Mouse (Mus musculus) adrenal gland, adult 18-20 months (tissue): Measurements from ENCODE around the gene Cfap61. TPM values are rescaled to one million over a fixed set of nuclear protein-coding genes. Genes with fewer than 3 reads are reported as not detected.
"Not testable (repeated sequence)": the region's sequence is repeated elsewhere in the genome, so short reads cannot be mapped to it uniquely, and the experiment has no call there.

Source experiments
- DNase-seq, 2 experiments: peaks; one replicate each; pipeline ENCODE4 v3.0.0; 2021 to 2022; ENCODE audit warnings: low spot score in 2 of 2
- long read RNA-seq, 2 experiments: library from polyadenylated mRNA; stranded (forward); transcript quantifications; one replicate each; pipeline ENCODE4 v2.0.0; 2021
- total RNA-seq, 2 experiments: library from RNA; stranded (reverse); gene quantifications; 1 replicate in 1 of 2; 2 replicates in 1 of 2; pipeline ENCODE4 v1.2.3; 2021

The Cfap61 gene
- total RNA-seq = 10 to 100 TPM; 27.2 to 30.4 TPM
- long read RNA-seq, experiment 1 = 0 reads
- long read RNA-seq, experiment 2, partial matches to known transcripts = 5 of 7 reads
- long read RNA-seq, experiment 2, other reads (novel, unspliced or antisense) = 0 of 7 reads

GRCm38 (mm10) chr2:145934339-145935231, at the start of gene Cfap61, which contains the start of gene Crnkl1:
Gene Cfap61, plus strand, starts transcription at chr2:145934784.
Gene Crnkl1, minus strand, starts transcription at chr2:145935014.
- DNase-seq = peak; percentile 86 to 90

DNA sequence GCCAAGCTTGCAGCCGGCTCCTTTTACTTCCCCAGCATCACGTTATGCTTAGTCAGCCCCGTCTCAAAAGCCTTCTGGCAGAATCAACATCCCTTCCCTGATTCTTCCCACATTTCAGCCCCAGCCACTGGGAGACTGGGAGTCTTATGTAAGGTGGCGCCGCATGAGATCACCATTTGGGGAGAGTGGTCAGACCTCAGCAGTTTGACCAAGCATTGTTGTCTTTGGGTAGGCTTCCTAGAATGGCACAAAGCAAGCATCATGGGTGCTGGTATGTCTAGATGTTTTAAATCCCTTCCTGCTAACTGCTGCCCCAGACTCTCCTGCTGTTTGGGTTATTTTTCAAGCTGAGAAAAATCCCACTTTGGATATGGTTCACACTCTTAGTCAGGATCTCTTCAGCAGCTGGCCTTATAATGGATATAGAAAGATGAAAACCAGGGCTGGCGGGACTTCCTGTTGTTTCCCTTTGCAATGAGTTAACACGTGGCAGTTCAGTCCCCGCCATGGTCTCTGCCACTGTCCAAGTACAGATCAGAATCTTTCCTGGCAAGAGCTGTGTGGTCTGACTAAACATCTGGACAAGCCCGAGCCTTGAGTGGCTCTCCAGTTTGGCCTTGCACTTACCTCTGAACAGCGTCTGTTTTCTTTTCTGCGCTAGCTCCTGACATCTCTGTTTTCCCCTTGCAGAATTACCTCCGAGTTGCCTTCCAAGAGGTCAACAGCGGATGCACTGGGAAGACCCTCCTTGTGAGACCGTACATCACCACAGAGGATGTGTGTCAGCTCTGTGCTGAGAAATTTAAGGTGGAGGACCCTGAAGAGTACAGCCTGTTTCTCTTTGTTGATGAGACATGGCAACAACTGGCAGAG, 49.4 kb upstream of the Cfap61 start:
- DNase-seq = no peak

DNA sequence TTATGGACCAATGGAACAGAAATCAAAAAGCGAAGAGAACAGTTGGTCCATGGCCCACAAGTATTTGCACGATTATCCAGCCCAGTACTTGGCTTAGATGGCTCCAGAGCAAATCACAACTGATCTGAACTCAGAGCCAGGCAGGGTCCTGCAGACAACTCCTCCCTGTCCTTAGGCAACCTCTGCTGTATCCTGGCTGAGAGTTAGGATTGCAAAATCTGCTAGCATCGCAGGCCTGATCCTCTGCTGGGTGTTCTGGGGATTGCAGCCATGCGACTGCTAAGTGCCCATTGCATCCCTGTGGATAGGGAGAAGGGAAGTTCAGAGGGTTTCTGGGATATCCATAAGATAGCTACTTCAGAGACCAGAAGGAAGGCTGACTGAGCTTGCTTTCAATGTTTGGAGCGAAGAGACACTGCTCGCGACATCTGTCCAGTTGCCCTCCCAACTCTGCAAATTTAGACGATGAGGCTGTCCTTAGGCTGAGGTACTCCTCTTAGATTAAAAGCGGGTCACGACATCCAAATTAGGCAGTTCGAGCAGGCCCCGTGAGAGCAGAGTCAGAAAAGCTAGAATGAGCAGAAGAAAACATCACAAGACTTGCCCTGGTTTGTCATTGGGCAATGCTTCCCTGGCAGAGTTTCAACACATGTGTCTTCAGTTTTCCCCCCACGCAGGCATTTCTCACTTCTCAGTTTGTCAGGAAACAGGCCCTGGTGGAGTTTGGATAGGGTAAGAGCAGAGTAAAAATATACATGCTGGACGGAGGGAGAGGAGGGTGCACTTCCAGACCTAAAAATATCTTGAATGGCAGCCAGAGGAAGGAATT, 46.4 kb upstream of the Cfap61 start:
- DNase-seq = peak in 1 of 2 experiments; percentile 37

DNA sequence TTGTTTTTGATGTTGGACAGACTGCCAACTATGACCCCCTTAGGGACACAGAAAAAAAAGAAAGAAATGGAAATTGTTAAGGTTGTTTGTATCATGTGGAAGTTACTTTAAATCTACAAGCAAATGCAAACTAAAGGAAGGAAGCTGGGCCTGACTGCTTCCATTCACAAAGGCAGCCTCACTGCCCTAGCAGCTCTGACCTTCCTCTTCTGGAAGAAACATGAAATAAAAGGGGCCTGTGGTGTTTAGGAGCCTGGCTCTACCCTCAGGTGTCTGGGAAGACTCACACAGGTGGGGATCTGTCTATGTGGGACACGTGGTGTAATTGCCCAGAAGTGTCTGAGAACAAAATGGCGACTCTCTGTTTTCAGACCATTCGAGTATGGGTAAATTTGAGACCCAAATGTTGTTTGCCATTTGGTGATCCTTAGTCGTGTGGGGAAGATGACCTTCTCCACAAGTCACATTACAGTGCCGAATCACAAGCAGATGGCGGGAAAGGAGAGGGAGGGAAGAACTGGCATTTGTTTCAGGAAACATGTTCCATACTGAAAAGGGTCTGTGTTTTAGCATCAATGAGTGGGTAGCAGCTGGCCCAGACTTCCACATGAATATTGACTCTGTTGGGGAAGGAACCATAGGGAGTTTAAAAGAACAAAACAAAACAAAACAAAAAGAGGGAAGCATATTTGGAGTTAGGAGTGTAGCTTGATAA, 45.7 kb upstream of the Cfap61 start:
- DNase-seq = no peak

- no peak for DNase-seq
Observed at GRCm38 (mm10) chr2:145890571-145890970, 44.0 kb upstream of the Cfap61 start.

GRCm38 (mm10) chr2:145893756-145894155, 40.8 kb upstream of the Cfap61 start:
- DNase-seq = no peak

DNA sequence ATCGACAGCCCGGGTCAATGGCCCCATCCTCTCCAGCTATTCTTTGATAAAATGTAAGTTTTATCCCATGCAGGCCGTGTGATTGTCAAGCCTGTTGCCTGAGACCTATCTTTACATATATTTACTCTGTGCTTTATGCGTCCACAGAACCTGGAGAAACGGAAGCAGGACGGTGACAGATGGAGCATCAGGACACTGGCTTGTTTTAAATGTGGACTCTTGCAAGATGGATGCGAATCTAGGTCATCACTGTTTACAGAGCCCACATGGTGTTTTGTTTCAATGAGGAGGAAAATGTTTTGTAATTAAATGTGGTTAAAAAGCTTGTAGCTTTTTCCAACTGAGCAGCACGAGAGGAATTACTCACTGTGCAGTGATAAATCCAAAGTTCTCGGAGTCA, 36.5 kb upstream of the Cfap61 start:
- DNase-seq = no peak

DNA sequence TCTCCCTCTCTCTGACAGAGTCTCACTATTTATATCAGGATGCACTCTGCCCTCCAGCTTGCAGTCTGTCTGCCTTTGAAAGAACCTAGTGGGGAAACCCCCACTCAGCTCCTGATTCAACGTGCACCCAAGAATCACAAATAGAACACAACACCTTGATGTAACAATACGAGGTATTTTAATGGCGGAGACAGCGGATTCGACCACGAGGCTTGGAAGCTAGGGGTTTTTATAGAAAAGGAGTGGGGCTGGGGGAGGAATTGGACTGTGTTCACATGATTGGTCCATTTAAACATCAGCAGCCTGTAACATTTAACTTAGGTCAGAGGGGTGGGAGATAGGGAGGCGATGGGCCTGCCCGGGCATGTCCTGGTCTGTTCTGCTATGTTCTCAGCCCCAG, 34.3 kb upstream of the Cfap61 start:
- not testable (repeated sequence) for DNase-seq

DNA sequence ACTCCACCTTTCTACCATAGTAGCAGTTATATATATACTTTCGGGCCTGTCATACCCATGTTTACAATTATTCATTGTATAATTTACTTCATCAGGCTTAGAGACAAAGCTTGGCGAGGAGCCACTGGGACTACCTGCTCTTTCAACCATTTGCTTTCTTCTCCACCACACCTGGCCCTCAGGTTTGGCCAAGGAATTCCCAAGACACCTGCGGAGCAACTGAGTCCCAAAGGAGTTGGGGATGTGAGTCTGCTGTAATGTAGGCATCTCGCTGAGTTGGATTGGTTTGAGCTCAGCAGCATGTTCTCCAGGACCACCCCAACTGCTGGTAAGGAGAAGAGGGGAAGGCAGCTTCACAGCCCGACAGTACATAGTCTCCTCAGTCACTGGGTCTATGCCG, 32.7 kb upstream of the Cfap61 start, which contains the start of gene Naa20:
Gene Naa20 (plus strand): TSS at position 239 of the 400 bp plus-strand sequence.
- no peak for DNase-seq

DNA sequence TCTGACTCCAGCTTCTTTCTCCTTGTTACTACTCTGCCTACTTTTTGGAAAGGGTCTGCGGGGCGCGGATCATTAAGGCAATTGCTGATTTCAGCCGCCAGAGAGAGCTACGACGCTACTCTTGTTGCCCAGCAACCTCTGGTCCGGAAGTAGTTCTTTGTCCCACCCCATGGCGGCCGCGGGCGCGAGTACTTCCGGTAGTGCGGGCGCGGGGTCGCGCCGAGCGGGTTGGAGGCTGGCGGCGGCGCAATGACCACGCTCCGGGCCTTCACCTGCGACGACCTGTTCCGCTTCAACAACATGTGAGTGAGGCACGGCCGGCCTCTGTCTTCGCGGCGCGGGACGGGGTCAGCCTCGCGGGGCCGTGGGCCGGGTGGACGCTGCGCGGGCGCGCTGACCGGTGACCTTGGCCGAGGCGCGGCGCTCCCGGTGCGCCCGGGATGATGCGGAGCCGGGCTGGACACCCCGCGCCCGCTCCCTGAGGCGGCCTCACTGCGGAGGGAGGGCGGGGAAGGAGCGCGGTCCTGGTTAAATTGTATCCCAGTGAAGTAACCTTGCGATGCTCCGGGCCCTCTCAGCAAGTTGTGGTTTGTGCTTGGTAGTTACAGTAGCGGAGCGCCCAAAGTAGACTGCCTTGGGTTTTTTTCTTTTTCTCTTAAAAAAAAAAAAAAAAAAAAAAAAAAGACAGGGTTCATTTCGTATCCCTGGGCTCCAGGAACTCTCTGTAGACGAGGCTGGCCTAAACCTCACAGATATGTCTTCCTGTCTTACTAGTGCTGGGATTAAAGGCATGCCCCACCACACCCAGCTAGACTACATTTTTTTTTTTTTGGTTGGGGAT, 31.3 kb upstream of the Cfap61 start:
- DNase-seq = peak; percentile 87 to 88

GRCm38 (mm10) chr2:145903983-145904616, 30.5 kb upstream of the Cfap61 start:
- DNase-seq = no peak

DNA sequence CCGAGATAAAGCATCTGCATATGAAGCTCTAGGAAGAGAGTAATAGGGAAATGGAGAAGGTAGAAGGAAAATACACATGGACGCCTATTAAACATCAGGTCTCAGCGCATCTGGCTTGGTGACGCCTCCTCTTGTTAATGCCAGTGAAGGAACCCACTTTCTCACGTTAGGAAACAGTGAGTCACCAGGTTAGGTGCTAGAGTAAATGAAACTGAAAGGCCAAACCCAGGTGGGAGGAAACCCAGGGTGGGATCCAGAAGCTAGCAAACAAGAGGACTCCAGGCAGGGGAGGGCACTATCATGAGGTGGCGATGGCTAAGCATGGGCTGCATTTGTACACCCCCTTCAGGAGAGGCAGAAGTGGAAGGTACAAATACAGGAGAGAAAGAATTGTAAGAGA, 29.4 kb upstream of the Cfap61 start:
- no peak for DNase-seq

DNA sequence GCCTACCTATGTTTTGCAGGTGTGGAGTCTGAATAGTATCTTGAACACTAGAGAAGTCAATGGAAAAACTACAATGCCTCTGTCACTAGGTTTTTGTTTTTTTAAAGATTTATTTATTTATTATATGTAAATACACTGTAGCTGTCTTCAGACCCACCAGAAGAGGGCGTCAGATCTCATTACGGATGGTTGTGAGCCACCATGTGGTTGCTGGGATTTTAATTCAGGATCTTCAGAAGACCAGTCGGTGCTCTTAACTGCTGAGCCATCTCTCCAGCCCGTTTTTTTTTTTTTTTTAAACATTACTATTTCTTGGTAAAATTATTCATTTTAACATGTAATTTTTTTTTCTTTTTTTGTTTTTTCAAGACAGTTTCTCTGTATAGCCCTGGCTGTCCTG, 28.7 kb upstream of the Cfap61 start:
- DNase-seq = not testable (repeated sequence)

DNA sequence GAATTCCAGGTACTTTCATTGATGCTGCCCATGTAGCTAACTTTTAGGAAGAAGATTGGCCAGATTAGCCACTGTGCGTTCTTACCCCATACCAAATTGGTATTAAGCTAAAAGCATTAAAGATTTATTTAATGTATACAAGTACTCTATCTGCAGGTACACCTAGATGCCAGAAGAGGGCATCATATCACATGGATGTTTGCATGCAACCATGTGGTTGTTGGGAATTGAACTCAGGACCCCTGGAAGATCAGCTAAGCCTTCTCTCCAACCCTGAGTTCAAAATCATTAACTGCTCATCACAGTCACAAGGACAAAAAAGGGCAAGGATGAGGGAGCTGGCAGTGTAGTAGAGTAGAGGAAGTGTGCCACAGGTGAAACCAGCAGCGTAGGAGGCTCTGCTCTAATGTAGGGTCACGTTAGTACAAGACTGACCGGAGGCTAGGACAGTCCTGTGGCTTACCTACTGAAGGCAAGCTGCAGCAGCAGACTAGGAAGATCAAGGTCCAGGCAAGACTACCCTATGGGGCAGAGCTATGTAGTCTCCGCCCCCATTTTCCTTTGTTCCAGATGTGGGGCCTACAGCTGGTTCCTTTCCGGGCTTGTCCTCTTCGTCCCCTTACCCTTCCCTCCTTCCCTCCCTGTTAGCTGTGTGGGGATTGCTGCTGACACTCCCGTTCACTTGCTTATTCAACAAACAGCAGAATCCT, 13.5 kb upstream of the Cfap61 start:
- DNase-seq = no peak

- DNase-seq = no peak
Observed at GRCm38 (mm10) chr2:145936975-145937374, 2.4 kb downstream of the Cfap61 start.

- DNase-seq = no peak
Observed at GRCm38 (mm10) chr2:145941403-145941802, 6.8 kb downstream of the Cfap61 start.

DNA sequence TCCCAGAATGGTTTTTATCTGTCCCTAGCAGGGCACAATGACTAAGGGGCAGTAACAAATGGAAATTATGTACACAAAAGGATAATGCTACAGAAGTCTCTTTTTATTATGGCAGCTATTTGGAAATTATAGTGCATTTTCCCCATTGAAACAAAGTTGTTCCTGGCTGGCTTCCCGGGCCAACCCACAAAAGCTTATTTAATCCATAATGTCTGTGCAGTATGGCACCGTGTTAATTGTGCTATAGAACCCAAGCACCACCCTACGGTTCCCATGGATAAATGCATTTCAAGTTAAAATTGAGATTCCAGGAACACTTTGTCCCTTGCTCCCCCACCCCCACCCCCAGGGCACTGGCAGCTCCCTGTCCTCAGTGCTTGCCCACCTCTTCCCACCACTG, 9.7 kb downstream of the Cfap61 start:
- DNase-seq = no peak

DNA sequence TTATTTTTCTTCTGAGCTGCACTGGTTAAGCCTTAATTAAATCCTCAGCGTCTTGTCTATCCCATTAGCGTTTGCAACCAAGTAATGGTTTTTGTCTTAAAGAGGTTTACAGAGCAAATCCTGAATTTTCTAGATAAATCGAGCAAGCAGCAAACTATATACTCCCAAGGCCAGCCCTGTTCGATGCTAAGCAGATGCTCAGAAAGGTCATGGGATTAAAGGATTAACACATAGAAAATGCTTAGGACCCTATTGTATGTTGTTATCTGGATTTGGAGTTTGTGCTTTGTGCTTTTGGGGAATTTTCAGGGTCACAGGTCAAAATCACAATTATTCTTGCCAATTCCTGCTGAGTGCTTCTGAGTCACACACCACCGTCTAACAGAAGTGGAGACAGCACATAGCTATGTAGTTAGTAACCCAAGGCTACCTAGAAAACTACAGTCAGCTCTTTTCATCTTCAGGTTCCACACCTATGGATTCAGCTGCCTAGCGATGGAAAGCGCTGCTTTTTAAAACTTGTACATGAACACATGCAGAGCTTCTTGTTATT, 13.9 kb downstream of the Cfap61 start:
- DNase-seq = no peak
